10 mouse cellular contexts compared by ENCODE assay signal in genomic region chr1:185098975-185099958, GRCm38 (mm10).
A peak's percentile ranks its signal among the peaks of the same experiment; 100 is the strongest.
DNase-seq lines count a peak whose midpoint lies in the region; ATAC-seq and TF ChIP-seq lines count a peak whose summit lies in the region.
"Had no signal": no experiment of that assay in that cellular context is flagged by ENCODE, and none has a peak within 500 bp of the region (broad histone marks: within the 10 kb centered on the region; RNA-seq: fewer than 3 reads in every experiment).

No protein-coding gene starts in this region.

- ATAC-seq in heart, postnatal 0 days (ENCODE audit: insufficient read depth, low read depth), result no peak
- peak; percentile 64; the same call in 1 of the 2 replicates for ATAC-seq in forebrain, embryonic 16.5 days
- no peak for ATAC-seq in midbrain, embryonic 15.5 days (replicated peaks)

- 47% methylated on average over 18 of the region's 18 CpGs for WGBS in heart, postnatal 0 days
- 55% methylated on average over 18 of the region's 18 CpGs for WGBS in heart, adult 2 months
- WGBS in forebrain, embryonic 16.5 days, result 7% methylated on average over 18 of the region's 18 CpGs
- 11% methylated on average over 18 of the region's 18 CpGs for WGBS in midbrain, embryonic 15.5 days

- H3K9ac ChIP-seq in heart, postnatal 0 days (replicated peaks; ENCODE audit: low read depth, low read length), result no peak overlapping the region
- H3K9ac ChIP-seq in heart, adult 2 months (ENCODE audit: low read depth, low read length), result no peak overlapping the region
- no peak overlapping the region for H3K9ac ChIP-seq in forebrain, embryonic 16.5 days (replicated peaks; ENCODE audit: low read depth, low read length)
- no peak overlapping the region for H3K9ac ChIP-seq in midbrain, embryonic 15.5 days
- H3K9ac ChIP-seq: liver, embryonic 15.5 days had no signal

- no peak for TF ChIP-seq POLR2A in heart, adult 2 months (IDR thresholded peaks at IDR 0.05; ENCODE audit: insufficient read depth, low read depth, low read length)

- no peak for DNase-seq in heart, postnatal 0 days (ENCODE audit: low spot score)
- no peak for DNase-seq in heart, adult 2 months
- peak; percentile 64 for DNase-seq in embryo, embryonic 10 days (ENCODE audit: low spot score)
- DNase-seq in layer of hippocampus, adult 8-10 months (ENCODE audit: low spot score in 2 of 2), result no peak
- no peak for DNase-seq in right cerebral cortex, postnatal 4 days
- no peak for DNase-seq in cerebellum, adult 8-10 months
- DNase-seq: right cerebral cortex, postnatal 25 days had no signal

- H3K79me2 ChIP-seq in heart, adult 2 months (replicated peaks; ENCODE audit: control insufficient read depth, insufficient read depth, low read length), result no peaks in the 10 kb centered on the region

- intact Hi-C loops in heart, adult 2 months (cut with DNase I), result no loop called here

- no peak for TF ChIP-seq CTCF in heart, postnatal 0 days (IDR thresholded peaks at IDR 0.05; ENCODE audit: low read depth)
- TF ChIP-seq CTCF in heart, adult 2 months (IDR thresholded peaks at IDR 0.05), result no peak

- no peaks in the 10 kb centered on the region for H3K36me3 ChIP-seq in heart, postnatal 0 days (replicated peaks; ENCODE audit: control insufficient read depth, insufficient read depth, low read length)
- no peaks in the 10 kb centered on the region for H3K36me3 ChIP-seq in heart, adult 2 months (ENCODE audit: control insufficient read depth, insufficient read depth, low read length)
- no peaks in the 10 kb centered on the region for H3K36me3 ChIP-seq in forebrain, embryonic 16.5 days (ENCODE audit: control insufficient read depth, insufficient read depth)
- no peaks in the 10 kb centered on the region for H3K36me3 ChIP-seq in midbrain, embryonic 15.5 days (replicated peaks)
- H3K36me3 ChIP-seq: liver, embryonic 15.5 days had no signal

- peaks cover 5% of the 10 kb centered on the region; the same call in 1 of the 2 replicates for H3K4me1 ChIP-seq in heart, postnatal 0 days (ENCODE audit: control insufficient read depth, insufficient read depth)
- no peaks in the 10 kb centered on the region for H3K4me1 ChIP-seq in heart, adult 2 months (ENCODE audit: control insufficient read depth, insufficient read depth, low read length)
- peaks cover 14% of the 10 kb centered on the region for H3K4me1 ChIP-seq in forebrain, embryonic 16.5 days (replicated peaks; ENCODE audit: control insufficient read depth, insufficient read depth, low read length)
- H3K4me1 ChIP-seq in midbrain, embryonic 15.5 days, result peaks cover 24% of the 10 kb centered on the region
- H3K4me1 ChIP-seq: liver, embryonic 15.5 days had no signal

- no peak for TF ChIP-seq EP300 in heart, postnatal 0 days (IDR thresholded peaks at IDR 0.05; ENCODE audit: low read depth)
- no peak for TF ChIP-seq EP300 in heart, adult 2 months (IDR thresholded peaks at IDR 0.05; ENCODE audit: insufficient read depth, low read depth, low read length)

- H3K9me3 ChIP-seq in heart, postnatal 0 days (replicated peaks; ENCODE audit: control insufficient read depth, low read length), result no peaks in the 10 kb centered on the region
- no peaks in the 10 kb centered on the region for H3K9me3 ChIP-seq in forebrain, embryonic 16.5 days (ENCODE audit: control insufficient read depth, low read length)
- no peaks in the 10 kb centered on the region for H3K9me3 ChIP-seq in midbrain, embryonic 15.5 days
- H3K9me3 ChIP-seq: liver, embryonic 15.5 days had no signal

- 0 out of 2 replicates have a peak overlapping the region, but pooled peaks have one; percentile 12 for H3K4me2 ChIP-seq in heart, postnatal 0 days (ENCODE audit: low read depth, low read length)
- peak overlapping the region; percentile 0; the same call in 1 of the 2 replicates for H3K4me2 ChIP-seq in forebrain, embryonic 16.5 days (ENCODE audit: low read length)
- H3K4me2 ChIP-seq in midbrain, embryonic 15.5 days, result peak overlapping the region; percentile 25
- H3K4me2 ChIP-seq: liver, embryonic 15.5 days had no signal

- no peaks in the 10 kb centered on the region for H3K27me3 ChIP-seq in heart, postnatal 0 days (ENCODE audit: control insufficient read depth, insufficient read depth, low read length)
- no peaks in the 10 kb centered on the region for H3K27me3 ChIP-seq in heart, adult 2 months (ENCODE audit: control insufficient read depth, insufficient read depth, low read length)
- H3K27me3 ChIP-seq in forebrain, embryonic 16.5 days (replicated peaks; ENCODE audit: control insufficient read depth, insufficient read depth, low read length), result no peaks in the 10 kb centered on the region
- no peaks in the 10 kb centered on the region for H3K27me3 ChIP-seq in midbrain, embryonic 15.5 days (replicated peaks)

- no peak overlapping the region for H3K4me3 ChIP-seq in heart, postnatal 0 days (ENCODE audit: low read depth, low read length)
- no peak overlapping the region for H3K4me3 ChIP-seq in heart, adult 2 months
- H3K4me3 ChIP-seq in forebrain, embryonic 16.5 days (replicated peaks; ENCODE audit: low read length), result no peak overlapping the region
- no peak overlapping the region for H3K4me3 ChIP-seq in midbrain, embryonic 15.5 days
- H3K4me3 ChIP-seq: liver, embryonic 15.5 days had no signal

- H3K27ac ChIP-seq in heart, postnatal 0 days (ENCODE audit: low read depth), result 0 out of 2 replicates have a peak overlapping the region, but pooled peaks have one; percentile 1
- no peak overlapping the region for H3K27ac ChIP-seq in heart, adult 2 months
- peak overlapping the region; percentile 19; the same call in 1 of the 2 replicates for H3K27ac ChIP-seq in forebrain, embryonic 16.5 days (ENCODE audit: low read length)
- H3K27ac ChIP-seq in midbrain, embryonic 15.5 days, result peak overlapping the region; percentile 53; the same call in 1 of the 2 replicates
- H3K27ac ChIP-seq: liver, embryonic 15.5 days had no signal
